Mouse (Mus musculus) testis, adult 2 months (tissue): ENCODE measurements around the gene Sp2.

ENCODE experiments used
- CTCF ChIP-seq: fragments of 200-500 bp; IDR thresholded peaks from 2 replicates; pipeline ENCODE4 v1.5.1; 2012; ENCODE audit warnings: low read depth, mild to moderate bottlenecking, inconsistent platforms, low read length, moderate library complexity; ENCODE audit not compliant: control insufficient read depth, insufficient read depth, insufficient replicate concordance
- POLR2A ChIP-seq: fragments of 200-500 bp; IDR thresholded peaks from 2 replicates; pipeline ENCODE4 v1.6.1; 2012; ENCODE audit warnings: low read depth, mild to moderate bottlenecking, inconsistent platforms, low read length, moderate library complexity; ENCODE audit not compliant: control insufficient read depth

GRCm38 (mm10) chr11:96952426-96952825, 30.3 kb downstream of the Sp2 start:
- TF ChIP-seq CTCF (no peak), POLR2A (no peak)
